Mouse (Mus musculus): ENCODE data around the gene Depdc1b. TPM values are rescaled to one million over a fixed set of nuclear protein-coding genes. Genes with fewer than 3 reads are reported as not detected.

Depdc1b gene
- polyA plus RNA-seq, 1 experiment: 3.7 TPM

DNA sequence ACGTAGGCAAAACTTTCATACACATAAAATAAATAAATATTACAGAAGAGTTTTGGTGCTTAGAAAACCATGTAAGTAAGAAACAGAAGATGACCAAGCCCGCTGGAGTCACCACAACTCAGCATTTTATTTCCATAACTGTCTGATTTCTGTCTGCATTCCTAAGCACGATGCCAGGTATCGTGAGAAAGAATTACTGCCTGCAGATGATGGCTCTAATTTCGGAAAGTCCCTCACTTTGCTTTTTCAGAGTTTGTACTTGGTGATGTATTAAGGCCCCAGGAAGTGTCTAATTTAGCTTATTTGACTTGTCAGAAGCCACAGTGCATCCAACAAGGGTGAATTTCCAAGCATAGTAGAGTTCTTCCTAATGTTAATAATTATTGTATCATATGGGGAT lies 87.1 kb downstream of the Depdc1b start:
- Histone ChIP-seq H3K79me2 (ENCODE audit: control insufficient read depth, insufficient read depth) (no peaks in the 10 kb centered on the region), H3K4me2 (ENCODE audit: low read depth) (no peak overlapping the region), H3K4me3 (no peak overlapping the region), H3ac (ENCODE audit: control insufficient read depth, insufficient read length) (no peak overlapping the region), H3K27me3 (ENCODE audit: control insufficient read depth, insufficient read depth, insufficient read length) (no peaks in the 10 kb centered on the region), H3K36me3 (ENCODE audit: control insufficient read depth, insufficient read depth) (no peaks in the 10 kb centered on the region)
- TF ChIP-seq MAX (IDR thresholded peaks at IDR 0.05; ENCODE audit: low read depth) (no peak), CEBPB (IDR thresholded peaks at IDR 0.05; ENCODE audit: insufficient read depth, poor library complexity, severe bottlenecking) (no peak), SRF (IDR thresholded peaks at IDR 0.05; ENCODE audit: control insufficient read depth, insufficient read length, low read depth) (no peak), REST (IDR thresholded peaks at IDR 0.05; ENCODE audit: insufficient read depth, insufficient read length) (no peak), MYOG (IDR thresholded peaks at IDR 0.05; ENCODE audit: control insufficient read depth in 1 of 3, insufficient read depth in 1 of 3, insufficient read length in 2 of 3, low read depth in 2 of 3) (no peak), TCF12 (IDR thresholded peaks at IDR 0.05; ENCODE audit: insufficient read depth, poor library complexity, severe bottlenecking) (no peak), POLR2AphosphoS2 (IDR thresholded peaks at IDR 0.05; ENCODE audit: insufficient read length, low read depth) (no peak), POLR2A (IDR thresholded peaks at IDR 0.05; ENCODE audit: insufficient read length, low read depth) (no peak), TCF3 (IDR thresholded peaks at IDR 0.05; ENCODE audit: insufficient read length, low read depth) (no peak), MYOD1 (IDR thresholded peaks at IDR 0.05; ENCODE audit: control insufficient read depth in 1 of 3, insufficient read length in 2 of 3, low read depth in 2 of 3) (no peak), USF1 (IDR thresholded peaks at IDR 0.05; ENCODE audit: low read depth) (no peak), E2F4 (IDR thresholded peaks at IDR 0.05; ENCODE audit: insufficient read depth) (no peak)

DNA sequence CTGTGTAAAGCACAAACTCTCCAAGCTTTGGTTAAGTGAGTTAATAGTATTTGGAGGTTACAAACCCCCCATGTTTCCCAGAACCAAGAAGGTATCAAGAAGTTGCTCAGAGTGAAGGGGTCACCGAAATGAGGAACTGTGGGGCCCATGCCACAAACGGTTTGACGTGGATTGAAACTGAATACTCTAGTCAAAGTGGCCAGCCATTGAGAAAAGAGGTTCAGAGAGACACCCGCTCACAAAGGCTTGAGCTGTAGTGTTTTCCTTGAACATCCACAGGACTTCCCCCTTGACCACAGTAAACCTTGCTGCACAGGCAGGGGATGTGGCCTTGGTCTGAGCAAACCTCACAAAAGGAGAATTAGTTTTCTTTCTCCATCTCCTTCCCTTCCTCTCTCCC lies 88.2 kb downstream of the Depdc1b start:
- H3K27me3 ChIP-seq (ENCODE audit: control insufficient read depth, insufficient read depth, insufficient read length): no peaks in the 10 kb centered on the region
- no peak for TF ChIP-seq TCF3 (IDR thresholded peaks at IDR 0.05; ENCODE audit: insufficient read length, low read depth)
- TF ChIP-seq POLR2AphosphoS2 (IDR thresholded peaks at IDR 0.05; ENCODE audit: insufficient read length, low read depth): no peak
- TF ChIP-seq MYOD1 (IDR thresholded peaks at IDR 0.05; ENCODE audit: control insufficient read depth in 1 of 3, insufficient read length in 2 of 3, low read depth in 2 of 3): no peak
- TF ChIP-seq MAX (IDR thresholded peaks at IDR 0.05; ENCODE audit: low read depth): no peak
- no peak for TF ChIP-seq SRF (IDR thresholded peaks at IDR 0.05; ENCODE audit: control insufficient read depth, insufficient read length, low read depth)
- TF ChIP-seq USF1 (IDR thresholded peaks at IDR 0.05; ENCODE audit: low read depth): no peak
- TF ChIP-seq POLR2A (IDR thresholded peaks at IDR 0.05; ENCODE audit: insufficient read length, low read depth): no peak
- no peak for TF ChIP-seq CEBPB (IDR thresholded peaks at IDR 0.05; ENCODE audit: insufficient read depth, poor library complexity, severe bottlenecking)
- TF ChIP-seq REST (IDR thresholded peaks at IDR 0.05; ENCODE audit: insufficient read depth, insufficient read length): no peak
- TF ChIP-seq E2F4 (IDR thresholded peaks at IDR 0.05; ENCODE audit: insufficient read depth): no peak
- no peak for TF ChIP-seq MYOG (IDR thresholded peaks at IDR 0.05; ENCODE audit: control insufficient read depth in 1 of 3, insufficient read depth in 1 of 3, insufficient read length in 2 of 3, low read depth in 2 of 3)
- no peak for TF ChIP-seq TCF12 (IDR thresholded peaks at IDR 0.05; ENCODE audit: insufficient read depth, poor library complexity, severe bottlenecking)
- H3K36me3 ChIP-seq (ENCODE audit: control insufficient read depth, insufficient read depth): no peaks in the 10 kb centered on the region
- H3ac ChIP-seq (ENCODE audit: control insufficient read depth, insufficient read length): no peak overlapping the region
- H3K4me2 ChIP-seq (ENCODE audit: low read depth): no peak overlapping the region
- H3K4me3 ChIP-seq: no peak overlapping the region
- no peaks in the 10 kb centered on the region for H3K79me2 ChIP-seq (ENCODE audit: control insufficient read depth, insufficient read depth)

DNA sequence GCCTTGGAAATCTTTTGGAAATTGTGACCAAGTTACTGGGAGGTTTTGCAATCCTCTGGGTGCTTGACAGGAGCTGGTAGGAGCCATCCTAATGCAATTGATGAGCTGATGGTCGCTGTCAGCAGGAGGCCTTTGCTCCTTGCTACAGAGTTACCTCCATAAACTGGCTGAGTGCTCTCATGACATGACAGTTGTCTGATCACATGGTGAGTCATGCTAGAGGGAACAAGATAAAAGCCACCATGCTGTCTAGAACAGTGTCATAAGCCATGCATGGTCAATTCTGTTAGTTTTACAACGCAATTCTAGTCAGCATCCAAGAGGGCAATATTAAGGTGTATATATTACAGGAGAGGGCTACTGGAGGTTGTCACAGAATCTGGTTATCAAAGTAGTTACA lies 99.3 kb downstream of the Depdc1b start:
- TF ChIP-seq TCF3 (IDR thresholded peaks at IDR 0.05; ENCODE audit: insufficient read length, low read depth) (no peak), CEBPB (IDR thresholded peaks at IDR 0.05; ENCODE audit: insufficient read depth, poor library complexity, severe bottlenecking) (no peak), SRF (IDR thresholded peaks at IDR 0.05; ENCODE audit: control insufficient read depth, insufficient read length, low read depth) (no peak), E2F4 (IDR thresholded peaks at IDR 0.05; ENCODE audit: insufficient read depth) (no peak), USF1 (IDR thresholded peaks at IDR 0.05; ENCODE audit: low read depth) (no peak), MAX (IDR thresholded peaks at IDR 0.05; ENCODE audit: low read depth) (no peak), TCF12 (IDR thresholded peaks at IDR 0.05; ENCODE audit: insufficient read depth, poor library complexity, severe bottlenecking) (no peak), POLR2A (IDR thresholded peaks at IDR 0.05; ENCODE audit: insufficient read length, low read depth) (no peak), POLR2AphosphoS2 (IDR thresholded peaks at IDR 0.05; ENCODE audit: insufficient read length, low read depth) (no peak)
- H3K4me2 ChIP-seq (ENCODE audit: low read depth): no peak overlapping the region

DNA sequence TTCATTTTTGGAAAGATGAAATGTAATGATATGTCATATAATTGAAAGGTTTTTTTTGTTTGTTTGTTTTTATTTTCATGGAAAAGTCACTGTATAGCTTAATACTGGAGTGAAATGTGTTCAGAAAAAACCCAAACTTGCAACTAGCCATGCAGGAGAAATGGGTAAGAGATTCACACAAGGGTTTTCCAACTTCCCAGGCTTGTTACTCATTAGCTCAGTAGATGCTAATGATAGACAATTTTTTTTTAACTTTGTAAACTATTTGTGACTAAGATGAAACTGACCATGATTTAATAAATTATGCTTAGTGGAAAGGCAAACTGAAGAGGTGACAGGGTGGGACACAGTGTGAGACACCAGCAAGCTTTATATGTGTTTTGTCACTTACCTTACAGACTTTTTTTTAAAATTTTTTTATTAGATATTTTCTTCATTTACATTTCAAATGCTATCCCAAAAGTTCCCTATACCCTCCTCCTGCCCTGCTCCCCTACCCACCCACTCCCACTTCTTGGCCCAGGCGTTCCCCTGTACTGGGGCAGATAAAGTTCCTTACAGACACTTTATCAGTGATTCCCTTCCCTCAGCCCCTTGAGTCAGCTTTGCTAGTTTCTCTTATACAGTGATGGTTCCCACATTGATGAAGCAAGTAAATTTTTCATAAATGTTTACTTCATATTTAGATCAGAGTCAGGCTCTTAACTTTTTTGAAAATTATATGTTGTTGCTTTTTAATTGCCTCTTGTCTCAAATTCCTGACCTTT lies 102.8 kb downstream of the Depdc1b start:
- Histone ChIP-seq H3K79me2 (ENCODE audit: control insufficient read depth, insufficient read depth) (no peaks in the 10 kb centered on the region), H3ac (ENCODE audit: control insufficient read depth, insufficient read length) (no peak overlapping the region), H3K4me3 (no peak overlapping the region), H3K36me3 (ENCODE audit: control insufficient read depth, insufficient read depth) (no peaks in the 10 kb centered on the region), H3K27me3 (ENCODE audit: control insufficient read depth, insufficient read depth, insufficient read length) (no peaks in the 10 kb centered on the region), H3K4me2 (ENCODE audit: low read depth) (no peak overlapping the region)
- no peak for TF ChIP-seq REST (IDR thresholded peaks at IDR 0.05; ENCODE audit: insufficient read depth, insufficient read length)
- TF ChIP-seq MAX (IDR thresholded peaks at IDR 0.05; ENCODE audit: low read depth): no peak
- TF ChIP-seq E2F4 (IDR thresholded peaks at IDR 0.05; ENCODE audit: insufficient read depth): no peak
- TF ChIP-seq TCF12 (IDR thresholded peaks at IDR 0.05; ENCODE audit: insufficient read depth, poor library complexity, severe bottlenecking): no peak
- TF ChIP-seq MYOG (IDR thresholded peaks at IDR 0.05; ENCODE audit: control insufficient read depth in 1 of 3, insufficient read depth in 1 of 3, insufficient read length in 2 of 3, low read depth in 2 of 3): no peak

More for the DNA sequence above, 99.3 kb downstream of the Depdc1b start:
- Histone ChIP-seq H3K79me2 (ENCODE audit: control insufficient read depth, insufficient read depth) (no peaks in the 10 kb centered on the region), H3ac (ENCODE audit: control insufficient read depth, insufficient read length) (no peak overlapping the region), H3K4me3 (no peak overlapping the region), H3K36me3 (ENCODE audit: control insufficient read depth, insufficient read depth) (no peaks in the 10 kb centered on the region), H3K27me3 (ENCODE audit: control insufficient read depth, insufficient read depth, insufficient read length) (no peaks in the 10 kb centered on the region)

Data from myocyte (in vitro differentiated cells).